Mouse (Mus musculus): ENCODE measurements at regions not wholly inside any gene's neighbourhood (a gene's known extent, or its start where the extent isn't known, plus 50 kb on each side); places are given as distances from the start of the nearest gene placed in this dataset.

GRCm38 (mm10) chr15:27129697-27130096 is 234.3 kb upstream of the Fbxl7 start:
- in situ Hi-C loops (cut with MboI; ENCODE audit: unreplicated experiment in 2 of 2) = no loop called here

GRCm38 (mm10) chr15:27132761-27133160 is 237.4 kb upstream of the Fbxl7 start:
- in situ Hi-C loops (cut with MboI; ENCODE audit: unreplicated experiment in 2 of 2) = no loop called here

- in situ Hi-C loops (cut with MboI; ENCODE audit: unreplicated experiment in 2 of 2) = no loop called here
Measured at GRCm38 (mm10) chr15:27137580-27137979, 242.2 kb upstream of the Fbxl7 start.

GRCm38 (mm10) chr15:27145860-27146259 is 250.5 kb upstream of the Fbxl7 start:
- in situ Hi-C loops (cut with MboI; ENCODE audit: unreplicated experiment in 2 of 2) = no loop called here

- in situ Hi-C loops (cut with MboI; ENCODE audit: unreplicated experiment in 2 of 2) = no loop called here
Measured at GRCm38 (mm10) chr15:27160986-27161385, 265.6 kb upstream of the Fbxl7 start.

GRCm38 (mm10) chr15:27167484-27167883 is 272.1 kb upstream of the Fbxl7 start:
- in situ Hi-C loops (cut with MboI; ENCODE audit: unreplicated experiment in 2 of 2) = no loop called here

GRCm38 (mm10) chr15:27169846-27170245 is 274.5 kb upstream of the Fbxl7 start:
- in situ Hi-C loops (cut with MboI; ENCODE audit: unreplicated experiment in 2 of 2) = no loop called here

GRCm38 (mm10) chr15:27173506-27173905 is 278.1 kb upstream of the Fbxl7 start:
- in situ Hi-C loops (cut with MboI; ENCODE audit: unreplicated experiment in 2 of 2) = no loop called here

GRCm38 (mm10) chr15:27178084-27178935 is 282.9 kb upstream of the Fbxl7 start:
- in situ Hi-C loops (cut with MboI; ENCODE audit: unreplicated experiment in 2 of 2) = no loop called here

- in situ Hi-C loops (cut with MboI; ENCODE audit: unreplicated experiment in 2 of 2) = loop anchor here (5.0 to 10.0 kb wide), 2 partner anchors 1192 to 1195 kb away; no protein-coding TSS in a partner anchor
Measured at GRCm38 (mm10) chr15:27189699-27190098, 276.8 kb upstream of the Ank start.

GRCm38 (mm10) chr15:27201513-27201912 is 265.0 kb upstream of the Ank start:
- in situ Hi-C loops (cut with MboI; ENCODE audit: unreplicated experiment in 2 of 2) = no loop called here

GRCm38 (mm10) chr15:27204888-27205287 is 261.6 kb upstream of the Ank start:
- in situ Hi-C loops (cut with MboI; ENCODE audit: unreplicated experiment in 2 of 2) = no loop called here

- in situ Hi-C loops (cut with MboI; ENCODE audit: unreplicated experiment in 2 of 2) = no loop called here
Measured at GRCm38 (mm10) chr15:27207446-27207845, 259.0 kb upstream of the Ank start.

GRCm38 (mm10) chr15:27216387-27216786 is 250.1 kb upstream of the Ank start:
- in situ Hi-C loops (cut with MboI; ENCODE audit: unreplicated experiment in 2 of 2) = no loop called here

GRCm38 (mm10) chr15:27219126-27219738 is 247.2 kb upstream of the Ank start:
- in situ Hi-C loops (cut with MboI; ENCODE audit: unreplicated experiment in 2 of 2) = no loop called here

- in situ Hi-C loops (cut with MboI; ENCODE audit: unreplicated experiment in 2 of 2) = no loop called here
Measured at GRCm38 (mm10) chr15:27223610-27224511, 242.6 kb upstream of the Ank start.

GRCm38 (mm10) chr15:27224512-27224850 is 242.0 kb upstream of the Ank start:
- in situ Hi-C loops (cut with MboI; ENCODE audit: unreplicated experiment in 2 of 2) = no loop called here

GRCm38 (mm10) chr15:27232804-27233203 is 233.7 kb upstream of the Ank start:
- in situ Hi-C loops (cut with MboI; ENCODE audit: unreplicated experiment in 2 of 2) = loop anchor here (10.0 kb wide), 1 partner anchor 1238 kb away; no protein-coding TSS in a partner anchor

GRCm38 (mm10) chr15:27234770-27235169 is 231.7 kb upstream of the Ank start:
- in situ Hi-C loops (cut with MboI; ENCODE audit: unreplicated experiment in 2 of 2) = loop anchor here (10.0 kb wide), 1 partner anchor 1240 kb away; no protein-coding TSS in a partner anchor

- in situ Hi-C loops (cut with MboI; ENCODE audit: unreplicated experiment in 2 of 2) = loop anchor here (10.0 kb wide), 1 partner anchor 1244 kb away; no protein-coding TSS in a partner anchor
Measured at GRCm38 (mm10) chr15:27238301-27238700, 228.2 kb upstream of the Ank start.

GRCm38 (mm10) chr15:27246302-27246701 is 220.2 kb upstream of the Ank start:
- in situ Hi-C loops (cut with MboI; ENCODE audit: unreplicated experiment in 2 of 2) = no loop called here

Data from v-Abl transformed pro-B cells (cell line).